Mouse (Mus musculus): ENCODE measurements at regions not wholly inside any gene's neighbourhood (a gene's known extent, or its start where the extent isn't known, plus 50 kb on each side); places are given as distances from the start of the nearest gene placed in this dataset.

GRCm38 (mm10) chr16:75104894-75105293 lies 481.0 kb downstream of the Lipi start:
- intact Hi-C loops (cut with DNase I): no loop called here
- no peak overlapping the region for H3K4me3 ChIP-seq
- no peak for DNase-seq (ENCODE audit: extremely low spot score in 1 of 2, low spot score in 2 of 2)
- TF ChIP-seq CTCF (IDR thresholded peaks at IDR 0.05): no peak
- no peak overlapping the region for H3K27ac ChIP-seq

DNA sequence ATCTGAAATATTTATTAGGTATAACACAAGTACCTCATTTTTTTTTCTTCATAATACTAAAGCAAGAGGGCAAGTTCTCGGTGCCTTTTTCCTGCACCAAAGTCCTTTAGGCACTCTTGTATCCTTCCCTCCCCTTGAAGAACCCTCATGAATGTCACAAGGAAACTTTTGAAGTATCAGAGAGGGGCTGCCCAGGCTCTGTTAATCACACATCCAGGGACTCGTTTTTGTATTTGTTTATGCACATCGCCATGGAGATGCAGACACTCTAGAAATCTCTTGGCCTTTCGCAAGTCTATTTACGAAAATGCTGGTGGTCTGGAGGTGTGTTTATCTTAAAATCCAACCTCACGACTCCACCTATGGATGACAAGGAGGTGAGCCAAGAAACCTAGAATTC lies 492.7 kb downstream of the Lipi start:
- Histone ChIP-seq H3K4me3 (peak overlapping the region; percentile 47), H3K27ac (peak overlapping the region; percentile 94)
- DNase-seq (ENCODE audit: extremely low spot score in 1 of 2, low spot score in 2 of 2): no peak
- TF ChIP-seq CTCF (IDR thresholded peaks at IDR 0.05): no peak
- intact Hi-C loops (cut with DNase I): loop anchor here (5.0 kb wide), 2 partner anchors 194 to 236 kb away; no protein-coding TSS in a partner anchor

- Histone ChIP-seq H3K27ac (peak overlapping the region; percentile 94), H3K4me3 (peak overlapping the region; percentile 47)
- intact Hi-C loops (cut with DNase I): loop anchor here (5.0 kb wide), 2 partner anchors 195 to 235 kb away; no protein-coding TSS in a partner anchor
- no peak for TF ChIP-seq CTCF (IDR thresholded peaks at IDR 0.05)
- peak in 1 of 2 experiments; percentile 26 for DNase-seq (ENCODE audit: extremely low spot score in 1 of 2, low spot score in 2 of 2)
Observed at GRCm38 (mm10) chr16:75092471-75093130, 493.3 kb downstream of the Lipi start.

GRCm38 (mm10) chr16:75091931-75092330 lies 493.9 kb downstream of the Lipi start:
- no peak for TF ChIP-seq CTCF (IDR thresholded peaks at IDR 0.05)
- Histone ChIP-seq H3K27ac (peak overlapping the region; percentile 94), H3K4me3 (peak overlapping the region; percentile 47)
- peak in 1 of 2 experiments; percentile 9 for DNase-seq (ENCODE audit: extremely low spot score in 1 of 2, low spot score in 2 of 2)
- intact Hi-C loops (cut with DNase I): loop anchor here (5.0 kb wide), 2 partner anchors 195 to 235 kb away; no protein-coding TSS in a partner anchor

GRCm38 (mm10) chr16:75089383-75090035 lies 496.4 kb downstream of the Lipi start:
- no peak for TF ChIP-seq CTCF (IDR thresholded peaks at IDR 0.05)
- DNase-seq (ENCODE audit: extremely low spot score in 1 of 2, low spot score in 2 of 2): peak in 1 of 2 experiments; percentile 23
- intact Hi-C loops (cut with DNase I): loop anchor here (5.0 kb wide), 2 partner anchors 198 to 232 kb away; no protein-coding TSS in a partner anchor
- peak overlapping the region; percentile 47 for H3K4me3 ChIP-seq
- peak overlapping the region; percentile 94; the same call in 1 of the 2 replicates for H3K27ac ChIP-seq

DNA sequence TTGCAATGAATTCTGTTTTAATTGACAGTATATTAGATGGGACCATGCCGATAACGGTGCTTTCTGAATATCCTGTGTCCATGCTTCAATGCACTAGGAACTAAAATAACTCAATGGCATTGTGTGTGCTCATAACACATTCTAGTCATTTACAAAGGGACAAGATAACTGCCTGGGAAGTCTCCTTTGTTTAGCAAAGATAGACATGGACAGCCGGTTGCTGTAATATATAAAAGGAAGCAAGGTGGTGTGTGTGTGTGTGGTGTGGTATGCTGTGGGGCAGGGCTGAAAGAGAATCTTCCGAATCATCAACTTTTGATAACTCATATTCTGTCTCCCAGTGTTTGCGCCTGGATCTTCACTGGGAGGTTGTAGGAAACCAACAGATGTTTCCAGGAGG lies 497.2 kb downstream of the Lipi start:
- intact Hi-C loops (cut with DNase I): no loop called here
- DNase-seq (ENCODE audit: extremely low spot score in 1 of 2, low spot score in 2 of 2): no peak
- Histone ChIP-seq H3K4me3 (no peak overlapping the region), H3K27ac (no peak overlapping the region)
- TF ChIP-seq CTCF (IDR thresholded peaks at IDR 0.05): no peak

DNA sequence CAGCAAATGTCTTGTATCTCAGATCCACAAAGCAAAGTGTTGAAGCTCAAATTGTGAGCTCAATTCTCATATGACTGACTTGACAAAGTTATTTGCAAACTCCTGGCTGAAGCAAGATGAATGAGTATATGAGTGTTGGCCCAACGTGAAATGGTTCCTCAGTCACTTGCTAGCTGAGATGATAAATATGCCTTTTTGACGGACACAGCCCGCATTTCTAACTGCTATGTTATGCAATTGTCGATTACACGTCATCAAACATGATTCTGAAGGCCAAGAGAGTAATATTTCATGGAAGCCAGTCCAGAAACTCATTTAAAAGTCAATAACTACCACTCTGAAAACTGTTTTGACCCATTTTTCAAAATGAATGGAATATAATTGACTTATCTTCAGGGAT lies 520.6 kb downstream of the Lipi start:
- intact Hi-C loops (cut with DNase I): no loop called here
- DNase-seq (ENCODE audit: extremely low spot score in 1 of 2, low spot score in 2 of 2): no peak
- TF ChIP-seq CTCF (IDR thresholded peaks at IDR 0.05): no peak
- Histone ChIP-seq H3K4me3 (no peak overlapping the region), H3K27ac (no peak overlapping the region)

GRCm38 (mm10) chr16:75052953-75053352 lies 532.9 kb downstream of the Lipi start:
- DNase-seq (ENCODE audit: extremely low spot score in 1 of 2, low spot score in 2 of 2): no peak
- intact Hi-C loops (cut with DNase I): no loop called here
- Histone ChIP-seq H3K27ac (no peak overlapping the region), H3K4me3 (no peak overlapping the region)
- TF ChIP-seq CTCF (IDR thresholded peaks at IDR 0.05): no peak

GRCm38 (mm10) chr16:75045969-75046368 lies 539.9 kb downstream of the Lipi start:
- no peak for TF ChIP-seq CTCF (IDR thresholded peaks at IDR 0.05)
- no peak for DNase-seq (ENCODE audit: extremely low spot score in 1 of 2, low spot score in 2 of 2)
- H3K4me3 ChIP-seq: no peak overlapping the region
- no peak overlapping the region for H3K27ac ChIP-seq
- intact Hi-C loops (cut with DNase I): no loop called here
